Mouse (Mus musculus) thymus, postnatal 10 days (tissue): ENCODE data around the gene Gm5460.

ENCODE experiments used
- DNase-seq, 2 experiments: peaks; one replicate each; pipeline ENCODE4 v3.0.0; 2021; ENCODE audit warnings: low spot score in 2 of 2

Gm5460 gene

GRCm38 (mm10) chr14:34075346-34075745 lies 58.8 kb downstream of the Gm5460 start:
- no peak for DNase-seq

GRCm38 (mm10) chr14:34077222-34077621 lies 60.7 kb downstream of the Gm5460 start:
- DNase-seq = no peak

GRCm38 (mm10) chr14:34078293-34078692 lies 61.7 kb downstream of the Gm5460 start:
- DNase-seq = no peak

- DNase-seq = peak; percentile 3 to 44
Measured at GRCm38 (mm10) chr14:34080321-34080997, 63.9 kb downstream of the Gm5460 start.

GRCm38 (mm10) chr14:34085731-34086130 lies 69.2 kb downstream of the Gm5460 start, which contains the start of gene Anxa8:
Gene Anxa8 (plus strand): TSS chr14:34085981.
- DNase-seq = no peak

- DNase-seq = no peak
Measured at GRCm38 (mm10) chr14:34086806-34087205, 70.2 kb downstream of the Gm5460 start.

GRCm38 (mm10) chr14:34087856-34088398 lies 71.4 kb downstream of the Gm5460 start:
- no peak for DNase-seq

- no peak for DNase-seq
Measured at GRCm38 (mm10) chr14:34089796-34090195, 73.2 kb downstream of the Gm5460 start.

- no peak for DNase-seq
Measured at GRCm38 (mm10) chr14:34091475-34091874, 74.9 kb downstream of the Gm5460 start.

GRCm38 (mm10) chr14:34092856-34093255 lies 76.3 kb downstream of the Gm5460 start:
- DNase-seq = no peak

- no peak for DNase-seq
Measured at GRCm38 (mm10) chr14:34096161-34096560, 79.6 kb downstream of the Gm5460 start.
